Mouse (Mus musculus) left cerebral cortex, adult 2 months (tissue): ENCODE results near the gene Serpina3i. TPM values are rescaled to one million over a fixed set of nuclear protein-coding genes. Genes with fewer than 3 reads are reported as not detected.
A peak's percentile ranks its signal among the peaks of the same experiment; 100 is the strongest.
"Not testable (repeated sequence)": the region's sequence is repeated elsewhere in the genome, so short reads cannot be mapped to it uniquely, and the experiment has no call there.

ENCODE experiments used
- DNase-seq, 2 experiments: peaks; one replicate each; pipeline ENCODE4 v3.0.0; 2021 to 2022; ENCODE audit warnings: low spot score in 2 of 2, mixed read lengths in 1 of 2; ENCODE audit errors: extremely low spot score in 1 of 2
- H3K27ac ChIP-seq: fragments of 200-600 bp; 2 replicates; pipeline ENCODE4 v1.8.1; 2022
- H3K4me3 ChIP-seq: fragments of 200-600 bp; 2 replicates; pipeline ENCODE4 v1.8.1; 2022
- CTCF ChIP-seq: fragments of 200-600 bp; IDR thresholded peaks from 2 replicates; pipeline ENCODE4 v1.8.1; 2022; ENCODE audit warnings: antibody characterized with exemption, mild to moderate bottlenecking, moderate library complexity
- intact Hi-C: fragments of 180-260 bp; cut with DNase I; formaldehyde crosslinking; loops from one replicate; pipeline ENCODE4 v1.15.1; 2025
- long read RNA-seq, 2 experiments: library from polyadenylated mRNA; stranded (forward); transcript quantifications; one replicate each; pipeline ENCODE4 v2.0.0; 2021; ENCODE audit warnings: borderline mapping rate in 2 of 2
- total RNA-seq, 2 experiments: library from RNA; stranded (reverse); gene quantifications; 2 replicates each; pipeline ENCODE4 v1.2.3; 2021

Serpina3i gene
- total RNA-seq: under 1 TPM in 1 of 2 experiments, not detected in 1; 0.19 TPM
- long read RNA-seq, experiment 1: 0 reads
- long read RNA-seq, experiment 2: 0 reads

- intact Hi-C loops: no loop called here
- DNase-seq: no peak
- Histone ChIP-seq H3K4me3 (no peak within 1 kb of the TSS), H3K27ac (no peak within 1 kb of the TSS)
- no peak for TF ChIP-seq CTCF
These were observed at the start of gene Serpina3i for GRCm38 (mm10) chr12:104262863-104263262. Gene Serpina3i (plus strand): TSS chr12:104263122.

- no peak for DNase-seq
- intact Hi-C loops: no loop called here
- Histone ChIP-seq H3K27ac (no peak overlapping the region), H3K4me3 (no peak overlapping the region)
- no peak for TF ChIP-seq CTCF
These were observed 49.1 kb upstream of the Serpina3i start for GRCm38 (mm10) chr12:104213689-104214444.

GRCm38 (mm10) chr12:104214445-104214753, 48.5 kb upstream of the Serpina3i start, which contains the start of gene Serpina3f:
Gene Serpina3f (plus strand): TSS chr12:104214544.
- intact Hi-C loops: no loop called here
- TF ChIP-seq CTCF: no peak
- no peak for DNase-seq
- H3K4me3 ChIP-seq: no peak within 1 kb of the TSS
- no peak within 1 kb of the TSS for H3K27ac ChIP-seq

- H3K4me3 ChIP-seq: no peak overlapping the region
- no peak overlapping the region for H3K27ac ChIP-seq
- no peak for DNase-seq
- TF ChIP-seq CTCF: no peak
- intact Hi-C loops: no loop called here
These were observed 47.7 kb upstream of the Serpina3i start for GRCm38 (mm10) chr12:104215249-104215648.

- H3K27ac ChIP-seq: no peak overlapping the region
- intact Hi-C loops: loop anchor here (1.0 kb wide), 2 partner anchors 20 to 48 kb away; no protein-coding TSS in a partner anchor
- H3K4me3 ChIP-seq: no peak overlapping the region
- no peak for TF ChIP-seq CTCF
- no peak for DNase-seq
These were observed 41.3 kb upstream of the Serpina3i start for GRCm38 (mm10) chr12:104221616-104222015.

GRCm38 (mm10) chr12:104223690-104224089, 39.2 kb upstream of the Serpina3i start:
- Histone ChIP-seq H3K27ac (no peak overlapping the region), H3K4me3 (no peak overlapping the region)
- intact Hi-C loops: loop anchor here (1.0 kb wide), 1 partner anchor 33 kb away; no protein-coding TSS in a partner anchor
- TF ChIP-seq CTCF: no peak
- no peak for DNase-seq

- Histone ChIP-seq H3K4me3 (no peak overlapping the region), H3K27ac (no peak overlapping the region)
- TF ChIP-seq CTCF: no peak
- intact Hi-C loops: no loop called here
- DNase-seq: no peak
These were observed 38.2 kb upstream of the Serpina3i start for GRCm38 (mm10) chr12:104224598-104225300.

- Histone ChIP-seq H3K4me3 (no peak overlapping the region), H3K27ac (no peak overlapping the region)
- intact Hi-C loops: no loop called here
- DNase-seq: no peak
- no peak for TF ChIP-seq CTCF
These were observed 32.2 kb upstream of the Serpina3i start for GRCm38 (mm10) chr12:104230762-104231161.

GRCm38 (mm10) chr12:104235915-104236314, 27.0 kb upstream of the Serpina3i start, which contains the start of gene Serpina3g:
Gene Serpina3g (plus strand): TSS chr12:104236245.
- no peak for DNase-seq
- no peak for TF ChIP-seq CTCF
- intact Hi-C loops: no loop called here
- no peak within 1 kb of the TSS for H3K27ac ChIP-seq
- H3K4me3 ChIP-seq: no peak within 1 kb of the TSS

GRCm38 (mm10) chr12:104238048-104238447, 24.9 kb upstream of the Serpina3i start:
- H3K4me3 ChIP-seq, intact Hi-C loops, H3K27ac ChIP-seq, DNase-seq: not testable (repeated sequence)

GRCm38 (mm10) chr12:104243307-104243706, 19.6 kb upstream of the Serpina3i start:
- no peak for DNase-seq
- Histone ChIP-seq H3K4me3 (no peak overlapping the region), H3K27ac (no peak overlapping the region)
- intact Hi-C loops: no loop called here
- no peak for TF ChIP-seq CTCF

- no peak for DNase-seq
- intact Hi-C loops: loop anchor here (5.0 kb wide), 1 partner anchor 52 kb away; no protein-coding TSS in a partner anchor
- Histone ChIP-seq H3K4me3 (no peak overlapping the region), H3K27ac (no peak overlapping the region)
- peak; percentile 55 for TF ChIP-seq CTCF
These were observed 17.8 kb upstream of the Serpina3i start for GRCm38 (mm10) chr12:104245092-104245491.
